Mouse (Mus musculus) frontal cortex, postnatal 25 days (tissue): ENCODE measurements at regions not wholly inside any gene's neighbourhood (a gene's known extent, or its start where the extent isn't known, plus 50 kb on each side); places are given as distances from the start of the nearest gene placed in this dataset.

Experiments
- DNase-seq, 2 experiments: peaks; one replicate each; pipeline ENCODE4 v3.0.0; 2022; ENCODE audit warnings: low spot score in 2 of 2

GRCm38 (mm10) chr15:93789762-93790161, 194.1 kb upstream of the Prickle1 start:
- no peak for DNase-seq

- DNase-seq, result no peak
Observed at GRCm38 (mm10) chr15:93787361-93787760, 191.7 kb upstream of the Prickle1 start.

DNA sequence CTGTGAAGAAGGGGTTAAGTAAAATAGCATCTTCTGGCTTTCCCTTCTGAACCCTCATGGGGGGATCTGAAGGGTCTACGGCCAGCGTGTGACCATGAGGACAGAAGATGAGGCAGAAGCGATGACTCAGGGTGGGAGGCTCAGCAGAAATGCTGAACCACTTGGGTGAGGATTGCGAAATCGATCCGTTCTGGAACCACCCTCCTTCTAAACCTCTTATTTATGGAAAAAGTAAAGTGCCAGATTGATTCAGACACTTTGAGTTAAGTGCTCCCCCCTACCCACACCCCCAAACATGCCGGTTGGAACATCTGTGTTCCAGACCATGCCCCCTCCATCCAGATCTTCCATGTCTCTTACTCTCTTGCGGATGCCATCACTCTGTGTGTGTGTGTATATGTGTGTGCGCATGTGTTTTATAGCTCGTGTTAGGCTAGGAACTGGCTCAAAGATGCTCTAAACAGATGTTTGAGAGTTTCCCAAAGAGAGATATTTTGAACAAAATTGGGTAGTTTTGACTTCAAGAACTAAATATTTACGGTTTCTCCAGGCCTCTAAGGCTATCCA, 190.2 kb upstream of the Prickle1 start:
- no peak for DNase-seq

DNA sequence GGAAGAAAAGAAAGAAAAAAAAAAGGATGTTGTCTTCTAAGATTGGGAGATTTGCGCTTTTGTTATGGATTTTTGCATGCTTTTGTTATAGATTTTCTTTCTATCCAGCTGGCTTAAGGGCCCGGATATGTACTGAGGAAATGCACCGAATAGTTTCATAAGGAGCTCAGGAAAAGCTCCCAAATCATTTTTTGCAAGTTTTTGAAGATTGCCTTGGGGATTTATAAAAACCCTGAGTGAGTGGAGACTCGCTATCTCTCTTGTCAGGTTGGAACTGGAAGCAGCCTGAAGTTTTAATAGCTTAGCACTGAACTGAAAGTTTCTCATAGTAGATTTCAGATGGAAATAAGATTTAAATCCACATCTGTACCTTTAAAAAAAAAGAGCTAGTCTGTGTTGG, 188.0 kb upstream of the Prickle1 start:
- DNase-seq, result no peak

DNA sequence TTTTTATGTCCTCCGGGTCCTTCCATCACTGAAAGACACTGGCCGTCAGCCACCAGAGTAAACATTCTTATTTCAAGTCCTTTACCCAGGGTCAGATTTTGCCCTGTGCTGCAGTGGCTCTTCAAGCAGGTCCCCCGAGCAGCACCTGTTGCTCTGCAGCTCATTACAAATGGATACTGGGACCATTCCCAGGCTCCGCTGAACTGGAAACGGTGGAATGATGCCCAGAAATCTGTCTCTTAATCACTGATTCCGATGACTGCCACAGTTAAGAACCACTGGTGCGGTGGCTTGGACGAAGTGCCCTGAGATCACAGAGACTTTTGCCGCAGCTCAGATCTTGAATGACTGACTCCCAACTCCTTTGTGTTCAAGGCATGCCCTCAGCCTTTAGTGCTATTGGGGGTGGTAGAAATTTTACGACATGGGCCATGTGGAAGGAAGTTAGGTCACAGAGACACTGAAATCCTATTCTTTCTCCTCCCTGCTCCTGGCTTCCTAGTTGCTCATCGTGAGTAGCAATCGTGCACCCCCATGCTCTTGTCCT, 179.6 kb upstream of the Prickle1 start:
- no peak for DNase-seq

DNA sequence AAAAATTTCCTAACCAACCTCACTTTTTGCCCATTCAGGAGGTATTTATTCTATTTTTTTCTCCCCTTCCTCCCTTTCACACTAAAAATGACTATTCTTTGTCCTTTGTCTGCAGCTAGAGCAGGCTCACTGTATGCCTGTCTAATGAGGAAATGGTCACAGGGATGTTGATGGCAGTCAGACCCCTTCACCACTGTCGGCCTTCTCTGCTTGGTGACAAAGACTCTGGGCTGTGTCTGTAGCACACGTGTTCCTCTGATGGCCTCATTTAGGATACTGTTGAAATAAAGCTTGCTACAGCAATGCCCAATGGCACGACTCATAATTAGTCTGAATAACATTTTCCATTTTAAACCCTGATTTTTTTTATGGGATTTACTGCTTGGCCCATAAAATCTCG, 178.6 kb upstream of the Prickle1 start:
- DNase-seq, result no peak

- DNase-seq, result no peak
Observed at GRCm38 (mm10) chr15:93766981-93767380, 171.3 kb upstream of the Prickle1 start.

- DNase-seq, result no peak
Observed at GRCm38 (mm10) chr15:93763047-93763446, 167.4 kb upstream of the Prickle1 start.

GRCm38 (mm10) chr15:93758204-93758836, 162.6 kb upstream of the Prickle1 start:
- DNase-seq, result no peak

- DNase-seq, result no peak
Observed at GRCm38 (mm10) chr15:93755989-93756388, 160.3 kb upstream of the Prickle1 start.

DNA sequence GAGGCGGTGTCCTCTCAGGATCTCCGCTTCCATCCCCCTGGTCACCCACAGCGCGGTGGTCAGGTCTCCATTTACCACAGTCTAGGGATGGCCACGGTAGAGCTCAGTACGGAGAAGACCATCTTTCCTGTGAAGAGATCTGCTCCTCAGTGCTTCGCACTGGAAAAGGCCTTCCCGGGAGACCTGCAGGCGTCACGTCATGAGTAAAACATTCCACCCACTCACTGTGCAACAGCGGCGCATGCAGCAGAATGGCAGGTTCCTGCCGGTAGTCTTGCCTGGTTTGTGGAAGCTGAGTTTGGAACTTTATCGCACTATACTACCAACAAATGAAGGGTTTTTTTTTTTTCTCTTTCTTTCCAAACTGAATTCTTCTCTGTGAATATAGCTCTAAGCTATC, 156.1 kb upstream of the Prickle1 start:
- DNase-seq, result peak; percentile 11 to 23

DNA sequence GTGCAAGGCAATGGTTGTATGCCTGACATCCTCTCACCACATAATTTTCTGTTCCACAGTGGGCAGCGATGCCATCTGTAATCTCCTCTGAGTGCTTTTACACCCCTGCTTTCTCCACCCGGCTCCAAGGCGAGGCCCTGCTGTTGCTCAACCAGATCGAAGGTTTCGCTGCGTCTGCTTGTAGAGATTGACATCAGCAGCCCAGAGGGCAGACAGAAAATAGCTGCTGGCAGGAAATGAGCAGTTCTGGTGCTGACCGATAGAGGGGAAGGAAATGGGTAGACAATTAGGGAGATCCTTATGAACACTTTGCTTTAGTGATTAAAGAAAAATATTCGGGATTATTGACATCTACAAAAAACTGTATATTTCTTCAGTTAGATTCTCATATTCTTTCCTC, 155.3 kb upstream of the Prickle1 start:
- DNase-seq, result peak in 1 of 2 experiments; percentile 27

DNA sequence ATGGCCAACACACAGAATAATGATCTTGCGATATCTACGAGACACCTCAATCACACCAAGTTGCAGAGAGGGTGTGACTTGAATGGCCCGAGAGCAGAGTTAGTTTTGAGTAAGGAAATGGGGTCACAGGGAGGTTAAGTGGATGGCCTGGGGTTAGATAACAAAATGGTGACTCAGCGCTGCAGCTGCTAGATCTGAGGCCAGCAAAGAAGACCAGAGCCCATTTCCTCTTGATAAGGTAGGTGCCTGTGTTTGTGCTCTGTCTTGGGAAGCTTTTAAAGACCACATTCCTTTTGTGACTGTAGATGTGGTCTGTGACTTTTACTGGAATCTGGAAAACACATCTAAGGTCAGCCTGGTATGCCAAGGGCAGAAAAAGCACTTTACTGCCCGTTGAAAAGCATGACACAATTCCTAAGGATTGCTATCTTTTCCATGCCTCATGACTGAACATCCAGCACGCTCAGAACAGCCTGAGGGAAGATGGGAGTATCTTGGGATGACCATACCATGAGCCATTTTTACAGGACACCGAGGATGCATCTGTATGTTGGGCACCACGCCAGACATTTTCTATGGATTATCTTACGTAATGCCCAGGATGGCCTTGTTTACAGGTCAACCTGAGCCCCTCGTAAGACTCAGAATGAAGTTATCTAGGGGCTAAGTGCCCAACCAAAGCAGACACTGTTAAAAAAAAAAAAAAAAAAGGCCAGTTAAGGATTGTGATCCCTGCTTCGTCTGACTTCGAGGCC, 148.7 kb upstream of the Prickle1 start:
- no peak for DNase-seq

GRCm38 (mm10) chr15:93733731-93734510, 138.2 kb upstream of the Prickle1 start:
- no peak for DNase-seq

DNA sequence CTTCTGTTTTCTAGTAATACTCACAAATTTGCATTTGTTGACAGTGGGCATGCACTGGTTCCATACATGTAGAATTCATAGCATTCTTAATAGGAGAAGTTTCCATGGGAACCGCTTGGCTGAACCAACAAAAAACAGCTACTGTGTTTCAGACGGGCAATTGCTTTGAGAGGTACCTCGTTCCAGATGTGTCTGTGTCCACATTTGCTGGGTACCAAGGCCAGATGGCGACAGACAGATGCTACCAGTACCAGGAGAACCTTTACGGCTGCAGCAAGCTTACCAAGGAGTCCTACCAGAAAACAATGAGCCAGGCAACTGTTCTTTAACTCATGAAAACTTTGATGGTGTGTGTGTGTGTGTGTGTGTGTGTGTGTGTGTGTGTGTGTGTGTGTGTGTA, 137.1 kb upstream of the Prickle1 start:
- no peak for DNase-seq

- DNase-seq, result no peak
Observed at GRCm38 (mm10) chr15:93731161-93731560, 135.5 kb upstream of the Prickle1 start.

GRCm38 (mm10) chr15:93715443-93715842, 119.8 kb upstream of the Prickle1 start:
- no peak for DNase-seq

DNA sequence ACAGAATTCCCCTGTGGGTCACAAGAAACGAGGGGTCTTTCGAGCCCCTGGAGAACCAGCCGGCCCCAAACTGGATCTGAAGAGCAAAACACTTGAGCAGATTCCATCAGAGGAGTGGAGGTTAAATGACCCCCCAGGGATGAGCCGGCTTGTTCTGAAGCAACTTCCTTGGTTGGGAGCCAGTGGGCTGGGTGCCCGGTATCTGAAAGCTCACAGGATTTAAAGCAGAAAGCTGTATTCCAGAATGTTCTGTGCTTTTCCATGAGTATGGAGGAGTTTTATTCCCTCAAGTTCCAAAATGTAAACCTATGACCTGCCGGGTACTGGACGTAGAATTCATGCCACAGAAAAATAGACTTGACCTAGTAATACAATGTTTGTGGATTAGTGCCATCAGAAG, 117.7 kb upstream of the Prickle1 start:
- peak in 1 of 2 experiments; percentile 24 for DNase-seq

- DNase-seq, result no peak
Observed at GRCm38 (mm10) chr15:93712594-93712993, 116.9 kb upstream of the Prickle1 start.

DNA sequence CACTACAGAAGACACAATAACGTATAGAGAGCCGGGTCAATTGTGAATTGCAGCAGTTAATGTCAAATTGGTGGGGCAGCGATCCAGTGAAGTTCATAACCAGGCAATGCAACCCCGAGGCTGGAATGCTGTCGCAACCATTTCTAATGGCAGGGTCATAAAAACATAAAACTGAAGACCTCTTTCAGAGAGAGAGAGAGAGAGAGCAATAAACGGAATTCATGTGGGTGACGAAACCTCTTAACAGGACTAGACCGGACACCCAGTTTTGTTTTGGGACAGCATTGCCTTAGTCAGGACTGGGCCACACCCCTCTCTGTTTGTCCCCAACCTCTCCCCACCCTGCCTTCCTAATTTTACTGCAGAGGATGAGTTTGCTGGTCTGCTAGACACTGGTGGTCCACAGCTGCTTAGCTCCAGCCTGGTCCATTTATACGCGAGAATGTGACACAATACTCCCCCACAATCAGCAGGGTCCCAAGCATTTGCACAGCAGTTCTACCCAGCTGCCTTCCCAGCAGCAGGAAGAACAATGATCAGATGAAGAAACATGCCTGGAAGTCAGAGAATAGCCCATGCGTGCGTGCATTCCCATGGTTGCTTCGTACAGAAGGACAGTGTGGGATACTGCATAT, 115.6 kb upstream of the Prickle1 start:
- no peak for DNase-seq

DNA sequence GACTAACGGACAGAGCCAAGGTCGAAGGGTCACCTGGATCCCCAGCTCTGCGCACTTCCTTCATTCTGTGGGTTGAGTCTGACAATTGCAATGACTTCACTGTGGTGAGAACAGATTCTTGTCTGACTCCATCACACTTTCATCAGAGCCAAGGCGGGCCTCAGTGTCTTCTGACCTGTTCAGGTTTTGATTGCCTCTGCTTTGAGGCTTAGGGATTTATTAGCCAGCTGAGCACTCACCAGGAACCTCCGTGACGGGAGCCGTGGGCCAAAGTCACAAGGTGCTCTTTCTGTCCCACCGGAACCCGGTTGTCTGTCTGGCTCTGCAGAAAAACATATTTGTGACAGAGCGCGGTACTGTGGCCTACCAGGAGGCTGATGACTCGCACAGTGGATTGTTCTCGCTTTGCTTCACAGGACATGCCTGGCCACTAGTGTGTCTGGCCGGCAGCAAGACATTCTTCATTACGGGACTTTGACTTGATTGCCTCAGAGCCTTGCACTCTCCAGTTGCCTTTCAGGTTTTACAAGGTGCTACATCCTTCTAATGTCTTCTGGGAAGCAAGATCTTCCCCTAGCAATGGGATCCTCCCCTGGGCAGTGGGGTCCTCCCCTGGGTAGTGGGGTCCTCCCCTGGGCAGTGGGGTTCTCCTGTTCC, 114.9 kb upstream of the Prickle1 start:
- DNase-seq, result no peak
